In the genomic region with DNA sequence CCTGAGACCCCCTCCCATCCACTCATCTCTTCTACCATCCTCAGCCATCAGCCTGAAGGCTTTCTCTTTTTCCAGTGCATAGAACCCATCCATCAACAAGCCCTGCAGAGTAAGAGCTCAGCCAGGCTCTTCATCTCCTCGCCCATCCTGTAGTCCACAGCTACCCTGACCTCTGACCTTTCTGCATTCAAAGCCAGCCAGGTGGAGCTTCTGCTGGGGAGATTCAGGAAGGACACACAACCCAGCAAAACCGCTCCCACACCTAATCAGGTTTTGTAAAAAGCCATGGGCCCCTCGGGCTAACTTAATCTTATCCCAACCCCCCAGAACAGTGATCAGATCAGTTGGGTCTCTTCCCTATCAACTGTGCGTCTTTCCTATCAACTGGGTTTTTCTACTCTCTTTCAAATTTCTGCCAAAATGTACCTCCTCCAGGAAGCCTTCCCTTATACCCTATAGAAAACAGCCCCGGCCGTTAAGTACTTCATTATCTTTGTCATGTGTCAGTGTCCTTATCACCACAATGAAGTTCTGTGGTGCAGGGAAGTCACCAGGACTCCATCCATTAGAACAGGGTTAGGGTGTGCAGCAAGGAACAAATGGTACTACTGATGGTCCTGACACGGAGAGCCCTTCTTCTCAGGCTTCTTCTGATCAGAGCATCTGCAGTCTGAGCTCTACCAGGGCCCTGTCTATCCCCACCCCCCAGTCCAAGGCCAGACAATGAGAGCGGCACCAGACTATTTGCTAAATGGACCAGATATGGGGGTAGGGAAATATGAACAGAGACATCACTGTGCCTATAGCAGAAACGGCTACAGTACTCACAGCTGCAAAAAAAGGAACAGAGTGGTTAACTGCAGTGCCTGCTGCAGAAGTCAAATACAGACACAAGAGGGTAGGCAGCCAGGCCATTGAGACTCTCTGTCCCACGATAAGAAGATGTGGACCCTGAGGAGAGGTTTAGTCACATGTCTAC, we compare ENCODE assay signal across 22 mouse cellular contexts. TPM values are rescaled to one million over a fixed set of nuclear protein-coding genes. Genes with fewer than 3 reads are reported as not detected.
DNase-seq lines count a peak whose midpoint lies in the region; ATAC-seq lines count a peak whose summit lies in the region.
"Had no signal": no experiment of that assay in that cellular context is flagged by ENCODE, and none has a peak within 500 bp of the region (broad histone marks: within the 10 kb centered on the region; RNA-seq: fewer than 3 reads in every experiment).

No protein-coding gene starts in this region.

- no peaks in the 10 kb centered on the region for H3K27me3 ChIP-seq in liver, embryonic 11.5 days (replicated peaks; ENCODE audit: control insufficient read depth, insufficient read depth, low read length)
- H3K27me3 ChIP-seq in liver, embryonic 13.5 days = no peaks in the 10 kb centered on the region
- H3K27me3 ChIP-seq: limb, embryonic 15.5 days; midbrain, embryonic 12.5 days; Patski had no signal

- WGBS in liver, embryonic 11.5 days = 46% methylated on average over 10 of the region's 10 CpGs
- 27% methylated on average over 10 of the region's 10 CpGs for WGBS in liver, embryonic 13.5 days (ENCODE audit: insufficient replicate concordance)

- H3K9ac ChIP-seq in liver, embryonic 11.5 days (ENCODE audit: low read depth, low read length) = no peak overlapping the region
- H3K9ac ChIP-seq in liver, embryonic 13.5 days = no peak overlapping the region
- H3K9ac ChIP-seq: limb, embryonic 15.5 days; midbrain, embryonic 12.5 days had no signal

- no peak overlapping the region for H3K4me3 ChIP-seq in liver, embryonic 11.5 days (ENCODE audit: low read depth, low read length)
- H3K4me3 ChIP-seq in liver, embryonic 13.5 days (replicated peaks) = no peak overlapping the region
- H3K4me3 ChIP-seq: left cerebral cortex, adult 2 months; limb, embryonic 15.5 days; midbrain, embryonic 12.5 days had no signal

- no peaks in the 10 kb centered on the region for H3K9me3 ChIP-seq in liver, embryonic 11.5 days (ENCODE audit: control insufficient read depth, low read length)
- no peaks in the 10 kb centered on the region for H3K9me3 ChIP-seq in liver, embryonic 13.5 days (replicated peaks)
- H3K9me3 ChIP-seq: limb, embryonic 15.5 days; midbrain, embryonic 12.5 days had no signal

- H3K36me3 ChIP-seq in liver, embryonic 11.5 days (ENCODE audit: control insufficient read depth, insufficient read depth, low read length) = no peaks in the 10 kb centered on the region
- no peaks in the 10 kb centered on the region for H3K36me3 ChIP-seq in liver, embryonic 13.5 days
- H3K36me3 ChIP-seq: G1E; midbrain, embryonic 12.5 days had no signal

- no peak overlapping the region for H3K27ac ChIP-seq in liver, embryonic 11.5 days (ENCODE audit: low read depth, low read length)
- no peak overlapping the region for H3K27ac ChIP-seq in liver, embryonic 13.5 days
- H3K27ac ChIP-seq: left cerebral cortex, adult 2 months; limb, embryonic 15.5 days; midbrain, embryonic 12.5 days had no signal

- peaks cover 42% of the 10 kb centered on the region for H3K4me1 ChIP-seq in liver, embryonic 11.5 days (replicated peaks; ENCODE audit: control insufficient read depth, insufficient read depth, low read length)
- peaks cover 69% of the 10 kb centered on the region for H3K4me1 ChIP-seq in liver, embryonic 13.5 days (replicated peaks)
- H3K4me1 ChIP-seq: midbrain, embryonic 12.5 days had no signal

- DNase-seq in frontal cortex, postnatal 10 days (ENCODE audit: low spot score in 2 of 2) = no peak
- no peak for DNase-seq in liver, embryonic 11.5 days (ENCODE audit: low spot score)
- DNase-seq in liver = no peak
- no peak for DNase-seq in liver, embryonic 13.5 days
- no peak for DNase-seq in adrenal gland, postnatal 36 days
- DNase-seq in lung, postnatal 36 days = no peak
- DNase-seq in embryo, embryonic 11 days = no peak
- DNase-seq: adrenal gland, adult 2 months; cerebellum, adult 18-20 months; cerebellum, postnatal 25 days; gastrocnemius, postnatal 25 days; kidney, adult 9 months; kidney, postnatal 25 days; left cerebral cortex, postnatal 4 days had no signal

- peak; percentile 28; the same call in 1 of the 2 replicates for ATAC-seq in frontal cortex, adult (ENCODE audit: low TSS enrichment)
- peak; percentile 45 for ATAC-seq in liver, embryonic 11.5 days (replicated peaks; ENCODE audit: low FRiP score)
- ATAC-seq in liver, embryonic 13.5 days (ENCODE audit: low read depth) = peak; percentile 73
- ATAC-seq: forebrain, embryonic 16.5 days; intestine, embryonic 16.5 days; Patski had no signal

- H3K4me2 ChIP-seq in liver, embryonic 11.5 days = peak overlapping the region; percentile 29
- 0 out of 2 replicates have a peak overlapping the region, but pooled peaks have one; percentile 2 for H3K4me2 ChIP-seq in liver, embryonic 13.5 days
- H3K4me2 ChIP-seq: limb, embryonic 15.5 days; midbrain, embryonic 12.5 days had no signal

RNA-seq across cellular contexts. Expression of a gene that starts 26.6 kb away (rescaled TPM):
- polyA plus RNA-seq in liver, embryonic 11.5 days (2014; fragmentation: Nextera tagmentation; extraction: Ambion mirVana) = 9.8 and 10.2 TPM in 2 replicates
- polyA plus RNA-seq in liver, embryonic 13.5 days (2015; fragmentation: Nextera tagmentation; extraction: Ambion mirVana) = 2.8 and 3.2 TPM in 2 replicates
- 10 to 100 TPM; 46.9 to 60.6 TPM for total RNA-seq in adrenal gland, postnatal 36 days (2021)
- polyA plus RNA-seq: G1E had no signal
